Mouse (Mus musculus) large intestine, adult 2 months (tissue): ENCODE measurements around the gene Grap2. TPM values are rescaled to one million over a fixed set of nuclear protein-coding genes. Genes with fewer than 3 reads are reported as not detected.
A peak's percentile ranks its signal among the peaks of the same experiment; 100 is the strongest.

ENCODE experiments used
- DNase-seq: peaks from one replicate; pipeline ENCODE4 v3.0.0-alpha.2; 2012; ENCODE audit warnings: low read depth, low spot score
- WGBS: fragments of 180-500 bp; shearing (Covaris S2); methylation state at CpG from one replicate; pipeline ENCODE4 v1.1.7; 2018; 5-methylcytosine and 5-hydroxymethylcytosine counted together
- polyA plus RNA-seq: library from polyadenylated mRNA; depleted of rRNA; stranded (reverse); fragments of >200 nt; gene quantifications from 2 replicates; pipeline ENCODE4 v1.2.3, GENCODE M21; 2012; rRNA removed

The Grap2 gene
- 1.7 and 3.5 TPM in 2 replicates for polyA plus RNA-seq

DNA sequence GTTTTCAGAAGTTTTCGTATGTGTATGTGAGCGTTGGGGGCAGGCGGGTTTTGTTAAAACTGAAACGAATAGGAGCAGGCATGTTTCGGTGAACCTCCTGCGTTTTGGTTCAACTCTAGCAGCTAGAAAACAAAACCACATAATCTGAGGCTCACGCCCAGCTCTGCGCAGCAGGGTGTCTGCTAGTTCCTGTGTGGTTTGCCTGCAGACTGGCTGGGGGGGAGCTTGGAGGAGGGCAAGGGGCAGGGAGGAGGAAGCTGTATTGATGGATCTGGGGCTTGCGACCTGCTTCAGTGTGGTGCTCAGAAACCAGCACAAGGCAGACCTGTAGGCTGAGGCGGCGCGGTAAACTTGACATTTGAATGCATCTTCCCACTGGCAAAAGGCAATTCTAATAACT lies at the start of gene Grap2:
Grap2 (plus strand) TSS at position 304 of the 400 bp plus-strand sequence.
- no peak for DNase-seq
- WGBS = 52% methylated on average over 12 of the region's 12 CpGs

- no peak for DNase-seq
- WGBS = 54% methylated on average over 20 of the region's 20 CpGs
Observed at GRCm38 (mm10) chr15:80529955-80530869, 42.2 kb upstream of the Grap2 start.

DNA sequence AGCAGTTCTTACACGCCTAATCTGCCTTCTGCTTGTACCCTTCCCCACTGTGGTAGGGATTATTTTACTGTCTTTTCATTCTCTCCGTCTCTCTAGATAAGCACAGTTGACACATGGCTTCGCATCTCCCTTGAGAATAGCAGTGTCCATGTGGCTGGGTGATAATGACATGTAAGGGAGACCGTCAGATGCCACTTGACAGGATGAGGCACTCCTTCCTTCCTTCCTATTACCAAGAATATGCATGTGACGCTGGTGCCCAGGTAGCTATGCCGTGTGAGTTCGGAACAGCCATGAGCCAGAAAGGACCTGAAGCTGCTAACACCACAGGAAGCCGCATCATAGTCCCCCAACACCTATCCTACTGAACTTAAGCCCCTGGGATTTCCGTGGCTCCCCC lies 41.4 kb upstream of the Grap2 start:
- no peak for DNase-seq
- WGBS = 69% methylated on average over 9 of the region's 9 CpGs

- DNase-seq = no peak
- 84% methylated on average over 8 of the region's 8 CpGs for WGBS
Observed at GRCm38 (mm10) chr15:80532281-80533072, 39.9 kb upstream of the Grap2 start.

DNA sequence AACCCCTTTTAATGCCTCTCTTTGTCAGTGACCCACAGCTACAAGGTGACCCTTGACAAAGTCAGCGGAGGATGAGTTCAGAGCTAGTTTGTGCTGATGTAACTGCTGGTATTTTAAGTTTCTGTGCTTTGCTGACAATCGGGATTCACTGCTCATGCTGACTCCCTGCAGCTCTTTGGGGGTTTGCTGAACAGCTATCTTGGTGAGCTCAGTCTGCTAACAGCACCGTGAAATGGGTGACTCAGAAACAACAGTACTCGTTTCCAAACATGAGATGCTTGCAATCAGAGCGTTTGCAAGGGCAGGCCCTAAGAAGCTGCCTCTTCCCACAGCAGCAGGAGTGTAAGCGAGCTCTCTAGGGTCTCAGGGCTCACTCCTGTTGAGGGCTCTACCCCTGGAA lies 39.1 kb upstream of the Grap2 start:
- 50% methylated on average over 6 of the region's 6 CpGs for WGBS
- DNase-seq = no peak

- no peak for DNase-seq
- WGBS = 71% methylated on average over 2 of the region's 2 CpGs
Observed at GRCm38 (mm10) chr15:80536051-80536450, 36.3 kb upstream of the Grap2 start.

DNA sequence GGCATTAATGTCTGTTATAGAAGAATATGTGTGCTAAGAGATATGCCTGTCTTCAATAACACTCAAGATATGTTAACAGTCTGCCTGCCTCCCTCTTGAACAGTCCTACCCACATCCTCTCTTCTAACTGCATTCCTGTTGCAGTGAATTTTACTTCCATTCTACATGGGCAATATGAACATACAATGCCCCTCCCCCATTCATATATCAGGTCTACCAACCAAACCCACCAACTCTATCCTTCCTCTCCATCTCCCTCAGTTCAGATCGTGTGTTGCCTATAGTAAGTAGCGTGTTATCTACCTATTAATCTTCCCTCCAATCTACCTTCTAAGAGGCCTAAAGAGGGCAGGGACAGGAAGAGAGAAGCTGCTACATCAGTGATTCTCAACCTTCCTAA lies 34.3 kb upstream of the Grap2 start:
- WGBS = 84% methylated on average over 2 of the region's 2 CpGs
- no peak for DNase-seq

- 76% methylated on average over 7 of the region's 7 CpGs for WGBS
- DNase-seq = no peak
Observed at GRCm38 (mm10) chr15:80538671-80539340, 33.6 kb upstream of the Grap2 start.

DNA sequence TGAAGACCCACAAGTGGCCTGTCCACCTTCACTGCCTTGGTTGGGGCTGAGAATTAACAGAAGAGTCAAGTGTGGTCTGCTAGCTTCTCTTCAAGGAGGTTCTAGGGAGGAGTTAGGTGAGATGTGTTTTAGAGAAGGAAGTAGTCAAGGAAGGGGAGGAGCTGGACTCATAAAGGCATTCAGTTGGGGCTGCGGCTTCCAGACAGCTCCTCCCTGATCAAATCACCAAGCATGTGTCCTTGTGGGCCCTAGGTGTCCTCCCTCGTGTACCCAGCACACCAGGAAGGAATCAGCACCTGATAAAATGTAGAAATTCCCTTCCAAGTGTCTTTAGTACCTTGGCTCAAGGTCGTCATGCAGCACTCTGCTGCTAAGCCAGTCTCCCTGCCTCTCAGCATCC lies 28.3 kb upstream of the Grap2 start:
- WGBS = 25% methylated on average over 3 of the region's 3 CpGs
- peak; percentile 1 for DNase-seq

DNA sequence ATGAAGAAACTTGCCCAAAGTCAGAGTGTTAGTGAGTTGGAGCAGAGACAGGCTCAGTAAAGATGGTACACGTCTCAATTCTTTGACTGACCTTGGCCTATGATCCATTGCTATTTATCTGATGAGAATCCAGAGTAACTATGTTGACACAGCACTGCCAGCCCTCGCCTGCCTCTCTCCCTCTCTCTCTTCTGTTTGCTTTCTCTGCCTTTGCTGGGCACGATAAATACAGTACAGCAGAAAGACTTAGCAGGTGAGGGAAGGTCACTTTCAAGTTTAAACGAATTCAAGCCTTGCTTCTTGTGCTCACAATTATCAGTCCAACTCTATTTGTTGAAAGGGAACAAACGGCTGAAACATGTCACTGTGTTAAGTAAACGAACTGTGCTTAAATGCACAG lies 27.0 kb upstream of the Grap2 start:
- DNase-seq = no peak
- 21% methylated on average over 6 of the region's 6 CpGs for WGBS

DNA sequence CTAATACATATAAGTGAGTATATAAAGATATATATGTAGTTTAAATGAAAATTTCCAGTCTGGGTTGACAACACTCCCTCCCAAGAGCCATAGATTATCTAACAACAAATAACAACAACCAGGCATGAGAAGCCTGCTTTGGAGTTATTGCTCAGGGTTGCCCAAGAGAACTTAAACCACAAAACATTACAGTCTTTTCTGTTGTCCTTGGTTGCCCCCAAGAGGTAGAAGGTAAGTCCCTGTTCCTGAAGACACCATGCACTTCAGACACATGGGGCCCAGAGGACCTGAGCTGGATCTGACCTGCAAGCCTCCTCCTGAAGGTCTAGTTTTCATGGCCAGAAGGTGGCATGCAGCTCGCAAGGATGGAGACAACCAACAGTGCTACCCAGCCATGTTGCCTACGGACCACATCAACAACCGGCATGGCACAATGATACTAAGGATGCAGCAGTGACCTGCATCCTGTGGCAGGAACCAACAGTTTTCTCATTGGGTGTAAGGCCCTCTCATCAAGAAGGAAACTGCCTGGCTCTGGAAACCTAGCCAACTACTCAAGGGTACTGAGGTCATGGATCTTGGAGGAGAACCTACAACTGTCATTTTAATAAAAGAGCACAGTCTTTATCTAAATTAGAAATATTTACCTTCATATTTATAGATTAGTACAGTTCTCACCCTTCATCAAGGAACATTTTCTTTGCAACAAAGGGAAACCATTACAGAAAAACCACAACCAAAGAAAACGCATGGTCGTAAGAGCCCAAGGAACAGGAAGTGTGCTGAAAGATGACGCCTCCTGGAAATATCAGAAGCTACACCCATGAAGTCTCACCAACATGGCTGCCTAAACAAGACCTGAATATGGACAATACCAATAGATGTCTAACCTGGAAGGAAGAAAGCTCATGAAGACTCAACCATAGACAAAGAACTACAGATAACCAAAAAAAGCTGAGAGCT lies 17.3 kb upstream of the Grap2 start:
- 89% methylated on average over 6 of the region's 6 CpGs for WGBS
- DNase-seq = no peak

- WGBS = 62% methylated on average over 2 of the region's 2 CpGs
Observed at GRCm38 (mm10) chr15:80556021-80556420, 16.4 kb upstream of the Grap2 start.

GRCm38 (mm10) chr15:80557745-80558144 lies 14.6 kb upstream of the Grap2 start:
- WGBS = 68% methylated on average over 4 of the region's 4 CpGs
- no peak for DNase-seq

More at GRCm38 (mm10) chr15:80556021-80556420, 16.4 kb upstream of the Grap2 start:
- DNase-seq = no peak

DNA sequence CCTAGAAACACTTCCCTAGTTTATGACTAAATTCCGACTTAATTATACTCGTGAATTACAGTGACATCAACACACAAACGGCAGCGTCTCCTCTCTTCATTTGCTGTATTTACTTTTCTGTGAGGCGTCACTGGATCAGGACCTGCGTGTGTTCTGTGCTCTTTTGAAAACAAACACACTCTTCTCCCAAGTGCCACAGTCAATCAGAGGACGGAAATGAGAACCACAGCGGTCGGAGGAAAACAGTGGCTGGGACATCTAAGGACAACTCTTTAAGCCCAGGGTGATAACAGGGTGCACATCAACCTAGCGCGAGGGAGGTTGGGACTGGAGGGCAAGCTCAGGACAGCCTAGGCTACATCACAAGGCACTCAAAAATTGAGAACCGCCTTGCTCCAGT lies 12.9 kb upstream of the Grap2 start:
- no peak for DNase-seq
- 27% methylated on average over 12 of the region's 12 CpGs for WGBS

- no peak for DNase-seq
- WGBS = 57% methylated on average over 14 of the region's 14 CpGs
Observed at GRCm38 (mm10) chr15:80559978-80560377, 12.4 kb upstream of the Grap2 start.

DNA sequence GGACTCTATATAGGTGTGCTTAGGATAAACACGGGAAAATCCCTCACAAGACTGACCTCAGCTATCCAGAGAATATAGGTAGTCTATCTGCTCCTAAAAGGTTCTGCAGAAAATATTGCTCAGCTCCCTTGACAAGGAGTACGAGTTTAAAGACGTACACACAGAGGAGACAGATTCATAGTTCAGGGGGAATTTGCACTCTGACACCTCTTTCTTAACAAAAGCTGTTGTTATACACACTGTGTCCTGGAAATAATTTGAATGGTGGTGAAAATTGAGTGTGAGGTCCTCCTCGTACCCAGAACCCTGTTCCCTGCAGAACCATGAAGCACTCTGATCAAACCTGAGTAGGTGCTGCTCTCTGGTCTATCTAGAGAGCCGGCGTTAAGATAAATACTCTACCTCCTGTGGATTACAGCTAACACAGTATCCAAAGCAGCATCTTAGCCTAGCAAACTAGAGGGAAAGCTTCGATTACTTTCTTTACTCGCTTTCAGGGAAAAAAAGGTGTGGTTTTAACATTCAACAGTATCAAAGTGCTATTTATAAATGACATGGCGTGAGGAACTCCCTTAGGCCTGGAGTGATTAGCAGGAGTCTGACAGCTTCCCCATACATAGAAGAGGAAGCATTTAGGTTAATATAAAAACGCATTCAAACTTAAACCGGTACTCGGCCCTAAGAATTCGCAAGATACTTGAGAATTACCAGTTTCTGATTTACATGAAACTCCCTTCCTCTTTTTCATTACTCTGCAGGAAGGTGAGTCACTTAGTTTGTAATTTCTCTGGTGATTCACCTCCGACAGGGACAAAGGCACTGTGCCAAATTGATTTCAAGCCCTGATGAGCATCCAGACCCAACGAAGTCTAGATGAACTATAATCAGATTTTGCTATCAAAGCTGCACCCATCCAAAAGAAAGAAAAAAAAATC lies 11.5 kb upstream of the Grap2 start:
- WGBS = 45% methylated on average over 15 of the region's 15 CpGs
- DNase-seq = no peak

- WGBS = 73% methylated on average over 3 of the region's 3 CpGs
- no peak for DNase-seq
Observed at GRCm38 (mm10) chr15:80562446-80562845, 9.9 kb upstream of the Grap2 start.

DNA sequence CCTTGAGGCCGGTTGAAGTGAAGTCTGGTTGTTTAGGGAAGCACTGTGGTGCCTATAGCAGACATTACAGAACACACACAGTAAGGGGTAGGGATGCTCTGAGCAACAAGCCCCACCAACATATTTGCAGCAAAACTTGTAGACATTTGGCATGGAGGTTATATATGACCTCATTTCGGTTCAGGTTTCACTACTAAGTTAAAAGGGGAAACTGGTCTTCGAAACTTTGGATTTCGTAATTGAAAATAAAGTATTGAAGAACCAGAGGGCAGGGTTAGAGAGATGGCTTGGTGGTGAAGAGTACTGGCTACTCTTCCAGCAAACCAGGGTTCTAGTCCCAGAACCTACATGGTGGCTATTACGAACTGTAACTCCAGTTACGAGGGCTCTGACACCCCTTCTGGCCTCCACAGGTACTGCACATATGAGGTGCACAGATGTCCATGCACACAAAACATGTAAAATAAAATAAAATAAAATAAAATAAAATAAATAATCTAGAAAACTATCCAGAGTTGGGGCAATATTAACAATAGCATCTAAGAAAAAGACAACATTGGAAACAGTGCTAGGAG lies 8.7 kb upstream of the Grap2 start:
- 81% methylated on average over 6 of the region's 6 CpGs for WGBS
- DNase-seq = no peak
